Comparison of ENCODE assay signal across 8 mouse cellular contexts in the genomic region with DNA sequence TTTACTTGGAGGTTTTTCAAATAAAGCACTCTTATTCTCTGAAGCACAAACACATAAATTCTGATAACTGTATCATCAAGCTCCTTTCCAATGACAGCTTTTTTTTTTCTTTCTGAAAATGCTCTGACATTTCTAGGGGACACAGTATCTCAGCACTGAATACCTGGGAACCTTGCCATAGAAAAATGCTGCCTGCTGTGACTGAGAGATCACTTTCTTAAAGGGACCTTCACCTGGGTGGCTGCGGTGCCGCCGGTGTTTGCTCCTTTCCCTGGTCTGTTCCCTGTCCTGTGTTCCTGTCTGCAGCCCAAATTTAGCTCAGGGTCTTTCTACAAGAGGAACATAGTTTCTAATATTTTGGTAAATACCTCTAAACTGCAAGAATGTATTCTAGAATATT. TPM values are rescaled to one million over a fixed set of nuclear protein-coding genes. Genes with fewer than 3 reads are reported as not detected.
DNase-seq lines count a peak whose midpoint lies in the region; ATAC-seq and TF ChIP-seq lines count a peak whose summit lies in the region.

No protein-coding gene starts in this region.

- H3K4me2 ChIP-seq in forebrain, embryonic 12.5 days, result peak overlapping the region; percentile 53
- peak overlapping the region; percentile 74 for H3K4me2 ChIP-seq in hindbrain, embryonic 14.5 days (replicated peaks)
- no peak overlapping the region for H3K4me2 ChIP-seq in liver, embryonic 12.5 days

- no peaks in the 10 kb centered on the region for H3K36me3 ChIP-seq in forebrain, embryonic 12.5 days (replicated peaks)
- no peaks in the 10 kb centered on the region for H3K36me3 ChIP-seq in hindbrain, embryonic 14.5 days (replicated peaks; ENCODE audit: control insufficient read depth, insufficient read depth)
- H3K36me3 ChIP-seq in liver, embryonic 12.5 days, result no peaks in the 10 kb centered on the region

- intact Hi-C loops in gastrocnemius, adult 2 months (cut with DNase I), result no loop called here

- H3K27ac ChIP-seq in gastrocnemius, adult 2 months, result peak overlapping the region; percentile 20
- no peak overlapping the region for H3K27ac ChIP-seq in forebrain, embryonic 12.5 days
- H3K27ac ChIP-seq in hindbrain, embryonic 14.5 days, result peak overlapping the region; percentile 95
- no peak overlapping the region for H3K27ac ChIP-seq in liver, embryonic 12.5 days

- ATAC-seq in forebrain, embryonic 12.5 days (ENCODE audit: low FRiP score), result no peak
- no peak for ATAC-seq in hindbrain, embryonic 14.5 days (ENCODE audit: low FRiP score)
- no peak for ATAC-seq in liver, embryonic 12.5 days

- DNase-seq in gastrocnemius, adult 2 months, result peak; percentile 33
- DNase-seq in gastrocnemius, postnatal 10 days, result no peak
- peak; percentile 95 for DNase-seq in brain, adult 2 months (ENCODE audit: low read depth, low spot score)
- DNase-seq in hindbrain, embryonic 14.5 days (ENCODE audit: low spot score), result no peak
- no peak for DNase-seq in thymus, postnatal 10 days (ENCODE audit: low spot score in 2 of 2)
- no peak for DNase-seq in lung, postnatal 4 days

- H3K27me3 ChIP-seq in forebrain, embryonic 12.5 days, result no peaks in the 10 kb centered on the region
- no peaks in the 10 kb centered on the region for H3K27me3 ChIP-seq in hindbrain, embryonic 14.5 days (ENCODE audit: control insufficient read depth, insufficient read depth, low read length)
- no peaks in the 10 kb centered on the region; the same call in 1 of the 2 replicates for H3K27me3 ChIP-seq in liver, embryonic 12.5 days (replicated peaks)

- 44% methylated on average over 3 of the region's 3 CpGs for WGBS in forebrain, embryonic 12.5 days
- WGBS in hindbrain, embryonic 14.5 days, result 12% methylated on average over 3 of the region's 3 CpGs
- WGBS in liver, embryonic 12.5 days (ENCODE audit: insufficient replicate concordance), result 49% methylated on average over 3 of the region's 3 CpGs

- peak overlapping the region; percentile 53 for H3K4me3 ChIP-seq in gastrocnemius, adult 2 months
- H3K4me3 ChIP-seq in forebrain, embryonic 12.5 days (replicated peaks), result peak overlapping the region; percentile 45
- peak overlapping the region; percentile 67 for H3K4me3 ChIP-seq in hindbrain, embryonic 14.5 days (replicated peaks; ENCODE audit: low read length)
- H3K4me3 ChIP-seq in liver, embryonic 12.5 days, result no peak overlapping the region

- TF ChIP-seq CTCF in gastrocnemius, adult 2 months (IDR thresholded peaks at IDR 0.05), result no peak

- no peaks in the 10 kb centered on the region for H3K9me3 ChIP-seq in forebrain, embryonic 12.5 days
- no peaks in the 10 kb centered on the region for H3K9me3 ChIP-seq in hindbrain, embryonic 14.5 days (ENCODE audit: control insufficient read depth, low read length)
- H3K9me3 ChIP-seq in liver, embryonic 12.5 days (replicated peaks), result no peaks in the 10 kb centered on the region

- peaks cover 30% of the 10 kb centered on the region for H3K4me1 ChIP-seq in forebrain, embryonic 12.5 days
- peaks cover 22% of the 10 kb centered on the region for H3K4me1 ChIP-seq in hindbrain, embryonic 14.5 days (replicated peaks; ENCODE audit: control insufficient read depth, insufficient read depth, low read length)
- H3K4me1 ChIP-seq in liver, embryonic 12.5 days, result no peaks in the 10 kb centered on the region

- 0 out of 2 replicates have a peak overlapping the region, but pooled peaks have one; percentile 65 for H3K9ac ChIP-seq in forebrain, embryonic 12.5 days
- H3K9ac ChIP-seq in hindbrain, embryonic 14.5 days, result peak overlapping the region; percentile 93
- no peak overlapping the region for H3K9ac ChIP-seq in liver, embryonic 12.5 days

RNA-seq across cellular contexts. Expression of a gene that starts 1.1 kb away (rescaled TPM):
- 1 to 10 TPM; 1.1 to 1.2 TPM for total RNA-seq in gastrocnemius, adult 2 months (2021)
- 1 to 10 TPM in 1 of 2 experiments, under 1 TPM in 1; 0.52 to 1.1 TPM for total RNA-seq in gastrocnemius, postnatal 10 days (2021)
- 41.7 and 55.1 TPM in 2 replicates for polyA plus RNA-seq in forebrain, embryonic 12.5 days (2016; fragmentation: Nextera tagmentation; extraction: Ambion mirVana)
- polyA plus RNA-seq in hindbrain, embryonic 14.5 days (2014; fragmentation: Nextera tagmentation; extraction: Ambion mirVana), result 86.6 and 107 TPM in 2 replicates
- polyA plus RNA-seq in liver, embryonic 12.5 days (2016; fragmentation: Nextera tagmentation; extraction: Ambion mirVana), result 0.02 TPM in 1 of 2 replicates, not detected in the other

Comparison
In these comparisons a context has a peak if more than half of its experiments do, and no peak if none do; other contexts are left out.
1. DNase-seq: peak in gastrocnemius, adult 2 months (single experiment) and brain, adult 2 months (single experiment); none in gastrocnemius, postnatal 10 days (single experiment), hindbrain, embryonic 14.5 days (single experiment), thymus, postnatal 10 days (0 of 2) and lung, postnatal 4 days (0 of 2).
2. H3K27ac ChIP-seq: peak in gastrocnemius, adult 2 months (single experiment) and hindbrain, embryonic 14.5 days (single experiment); none in forebrain, embryonic 12.5 days (single experiment) and liver, embryonic 12.5 days (single experiment).
3. RNA of a gene that starts 1.1 kb away (polyA plus RNA-seq): 86.6 to 107 TPM in hindbrain, embryonic 14.5 days and 41.7 to 55.1 TPM in forebrain, embryonic 12.5 days; 0.02 TPM in liver, embryonic 12.5 days; every median in the first group is over 10 times any median in the second.